Mouse (Mus musculus): Measurements from ENCODE around the gene Mthfd1l. TPM values are rescaled to one million over a fixed set of nuclear protein-coding genes. Genes with fewer than 3 reads are reported as not detected.
A peak's percentile ranks its signal among the peaks of the same experiment; 100 is the strongest.
"Not testable (repeated sequence)": the region's sequence is repeated elsewhere in the genome, so short reads cannot be mapped to it uniquely, and the experiment has no call there.

The Mthfd1l gene
- total and polyA plus RNA-seq, 2 experiments from 2014 or later: 7.4 to 10.7 TPM

- Histone ChIP-seq H3K27ac (no peak overlapping the region), H3K4me2 (ENCODE audit: low read depth, low read length) (no peak overlapping the region), H3K9ac (replicated peaks; ENCODE audit: low read length) (no peak overlapping the region), H3K9me3 (ENCODE audit: low read length) (no peaks in the 10 kb centered on the region), H3K36me3 (ENCODE audit: insufficient read depth, low read length) (no peaks in the 10 kb centered on the region), H3K4me1 (ENCODE audit: insufficient read depth, low read length) (no peaks in the 10 kb centered on the region), H3K4me3 (ENCODE audit: low read length) (no peak overlapping the region), H3K27me3 (ENCODE audit: insufficient read depth, low read length) (no peaks in the 10 kb centered on the region)
- no peak for TF ChIP-seq CTCF (IDR thresholded peaks at IDR 0.05; ENCODE audit: low read depth)
- WGBS: 71% methylated on average over 6 of the region's 6 CpGs
- no peak for DNase-seq (ENCODE audit: low spot score)
- ATAC-seq: no peak
Observed at GRCm38 (mm10) chr10:4071845-4072345, 99.0 kb downstream of the Mthfd1l start.

- H3K4me2 ChIP-seq (ENCODE audit: low read depth, low read length); H3K27ac ChIP-seq; H3K36me3 ChIP-seq (ENCODE audit: insufficient read depth, low read length); H3K9me3 ChIP-seq (ENCODE audit: low read length); H3K9ac ChIP-seq (replicated peaks; ENCODE audit: low read length); H3K4me1 ChIP-seq (ENCODE audit: insufficient read depth, low read length); H3K27me3 ChIP-seq (ENCODE audit: insufficient read depth, low read length); ATAC-seq; DNase-seq (ENCODE audit: low spot score); H3K4me3 ChIP-seq (ENCODE audit: low read length): not testable (repeated sequence)
- WGBS: 87% methylated on average over 4 of the region's 4 CpGs
Observed at GRCm38 (mm10) chr10:4072491-4072890, 99.6 kb downstream of the Mthfd1l start.

- ATAC-seq (no peak), DNase-seq (ENCODE audit: low spot score) (no peak)
- H3K4me3 ChIP-seq (ENCODE audit: low read length): no peak overlapping the region
- TF ChIP-seq CTCF (IDR thresholded peaks at IDR 0.05; ENCODE audit: low read depth): no peak
- no peak overlapping the region for H3K27ac ChIP-seq
- no peaks in the 10 kb centered on the region for H3K36me3 ChIP-seq (ENCODE audit: insufficient read depth, low read length)
- no peaks in the 10 kb centered on the region for H3K9me3 ChIP-seq (ENCODE audit: low read length)
- no peak overlapping the region for H3K9ac ChIP-seq (replicated peaks; ENCODE audit: low read length)
- H3K4me2 ChIP-seq (ENCODE audit: low read depth, low read length): no peak overlapping the region
- no peaks in the 10 kb centered on the region for H3K27me3 ChIP-seq (ENCODE audit: insufficient read depth, low read length)
- WGBS: 86% methylated on average over 9 of the region's 9 CpGs
- no peaks in the 10 kb centered on the region for H3K4me1 ChIP-seq (ENCODE audit: insufficient read depth, low read length)
Observed at GRCm38 (mm10) chr10:4078220-4078840, 105.4 kb downstream of the Mthfd1l start.

- Histone ChIP-seq H3K27ac (peak overlapping the region; percentile 12; the same call in 1 of the 2 replicates), H3K9me3 (ENCODE audit: low read length) (no peaks in the 10 kb centered on the region), H3K4me2 (ENCODE audit: low read depth, low read length) (no peak overlapping the region), H3K4me3 (ENCODE audit: low read length) (no peak overlapping the region), H3K27me3 (ENCODE audit: insufficient read depth, low read length) (no peaks in the 10 kb centered on the region), H3K36me3 (ENCODE audit: insufficient read depth, low read length) (no peaks in the 10 kb centered on the region), H3K4me1 (ENCODE audit: insufficient read depth, low read length) (no peaks in the 10 kb centered on the region), H3K9ac (replicated peaks; ENCODE audit: low read length) (no peak overlapping the region)
- no peak for TF ChIP-seq CTCF (IDR thresholded peaks at IDR 0.05; ENCODE audit: low read depth)
- ATAC-seq (no peak), DNase-seq (ENCODE audit: low spot score) (no peak)
- 67% methylated on average over 8 of the region's 8 CpGs for WGBS
Observed at GRCm38 (mm10) chr10:4078979-4079630, 106.2 kb downstream of the Mthfd1l start.

GRCm38 (mm10) chr10:4079643-4080244, 106.8 kb downstream of the Mthfd1l start:
- peak overlapping the region; percentile 12; the same call in 1 of the 2 replicates for H3K27ac ChIP-seq
- H3K36me3 ChIP-seq (ENCODE audit: insufficient read depth, low read length): no peaks in the 10 kb centered on the region
- no peaks in the 10 kb centered on the region for H3K27me3 ChIP-seq (ENCODE audit: insufficient read depth, low read length)
- ATAC-seq (no peak), DNase-seq (ENCODE audit: low spot score) (peak; percentile 50)
- no peak overlapping the region for H3K9ac ChIP-seq (replicated peaks; ENCODE audit: low read length)
- H3K9me3 ChIP-seq (ENCODE audit: low read length): no peaks in the 10 kb centered on the region
- 61% methylated on average over 15 of the region's 15 CpGs for WGBS
- no peak overlapping the region; the same call in 1 of the 2 replicates for H3K4me3 ChIP-seq (ENCODE audit: low read length)
- H3K4me2 ChIP-seq (ENCODE audit: low read depth, low read length): peak overlapping the region; percentile 16; the same call in 1 of the 2 replicates
- no peak for TF ChIP-seq CTCF (IDR thresholded peaks at IDR 0.05; ENCODE audit: low read depth)
- H3K4me1 ChIP-seq (ENCODE audit: insufficient read depth, low read length): no peaks in the 10 kb centered on the region

GRCm38 (mm10) chr10:4083609-4084008, 110.7 kb downstream of the Mthfd1l start:
- Histone ChIP-seq H3K9ac (replicated peaks; ENCODE audit: low read length) (no peak overlapping the region), H3K27me3 (ENCODE audit: insufficient read depth, low read length) (no peaks in the 10 kb centered on the region), H3K9me3 (ENCODE audit: low read length) (no peaks in the 10 kb centered on the region), H3K4me2 (ENCODE audit: low read depth, low read length) (no peak overlapping the region), H3K27ac (no peak overlapping the region), H3K4me1 (ENCODE audit: insufficient read depth, low read length) (no peaks in the 10 kb centered on the region), H3K36me3 (ENCODE audit: insufficient read depth, low read length) (no peaks in the 10 kb centered on the region), H3K4me3 (ENCODE audit: low read length) (no peak overlapping the region)
- no peak for ATAC-seq
- WGBS: 76% methylated on average over 9 of the region's 9 CpGs
- DNase-seq (ENCODE audit: low spot score): no peak
- TF ChIP-seq CTCF (IDR thresholded peaks at IDR 0.05; ENCODE audit: low read depth): no peak
